Mouse (Mus musculus) hindbrain, embryonic 12.5 days (tissue): ENCODE data around the gene Btbd35f27. TPM values are rescaled to one million over a fixed set of nuclear protein-coding genes. Genes with fewer than 3 reads are reported as not detected.
"Not testable (repeated sequence)": the region's sequence is repeated elsewhere in the genome, so short reads cannot be mapped to it uniquely, and the experiment has no call there.

ENCODE experiments used
- ATAC-seq: fragments of 200-750 bp; cut with Nextera tagmentation; 2 replicates; pipeline ENCODE4 v1.8.0; 2017; ENCODE audit warnings: moderate TSS enrichment; ENCODE audit not compliant: low FRiP score
- H3K27ac ChIP-seq: fragments of 300-500 bp; sonication (generic); 2 replicates; pipeline ENCODE4 v1.5.1; 2016; ENCODE audit warnings: mild to moderate bottlenecking
- H3K27me3 ChIP-seq: fragments of 300-500 bp; sonication (generic); 2 replicates; pipeline ENCODE4 v1.6.1; 2016; ENCODE audit warnings: mild to moderate bottlenecking
- H3K36me3 ChIP-seq: fragments of 300-500 bp; sonication (generic); 2 replicates; pipeline ENCODE4 v1.6.1; 2016; ENCODE audit warnings: mild to moderate bottlenecking
- H3K4me1 ChIP-seq: fragments of 300-500 bp; sonication (generic); 2 replicates; pipeline ENCODE4 v1.6.1; 2016
- H3K4me2 ChIP-seq: fragments of 300-500 bp; sonication (generic); replicated peaks from 2 replicates; pipeline ENCODE4 v1.6.1; 2016; ENCODE audit warnings: mild to moderate bottlenecking
- H3K4me3 ChIP-seq: fragments of 300-500 bp; sonication (generic); 2 replicates; pipeline ENCODE4 v1.5.1; 2016; ENCODE audit warnings: mild to moderate bottlenecking
- H3K9ac ChIP-seq: fragments of 300-500 bp; sonication (generic); 2 replicates; pipeline ENCODE4 v1.6.1; 2016; ENCODE audit warnings: mild to moderate bottlenecking, moderate library complexity
- H3K9me3 ChIP-seq: fragments of 300-500 bp; sonication (generic); replicated peaks from 2 replicates; pipeline ENCODE4 v1.6.1; 2016; ENCODE audit warnings: mild to moderate bottlenecking
- WGBS: fragments of 180-500 bp; shearing (Covaris S2); methylation state at CpG from one replicate; pipeline ENCODE4 v1.1.7; 2016; 5-methylcytosine and 5-hydroxymethylcytosine counted together
- polyA plus RNA-seq: library from polyadenylated mRNA; unstranded; fragments of >200 nt; fragmentation: Nextera tagmentation; extraction: Ambion mirVana; gene quantifications from 2 replicates; pipeline ENCODE4 v1.2.1, GENCODE M21; 2016

Btbd35f27 gene
- not detected in 2 replicates for polyA plus RNA-seq

GRCm38 (mm10) chrX:4951835-4952234 lies at the start of gene Btbd35f27:
Gene Btbd35f27 (plus strand): TSS chrX:4952135.
- WGBS = 77% methylated on average over 2 of the region's 3 CpGs
- not testable (repeated sequence) for H3K27me3 ChIP-seq, H3K27ac ChIP-seq, H3K4me1 ChIP-seq, H3K9ac ChIP-seq, H3K36me3 ChIP-seq, H3K4me3 ChIP-seq, ATAC-seq, H3K9me3 ChIP-seq, H3K4me2 ChIP-seq

Other genes with a start within 250 kb of the Btbd35f27 start
- gene Btbd35f4, start 151.6 kb upstream of the Btbd35f27 start, polyA plus RNA-seq = not detected in 2 replicates